Mouse (Mus musculus) neural tube, embryonic 12.5 days (tissue): ENCODE results near the gene Wfikkn1. TPM values are rescaled to one million over a fixed set of nuclear protein-coding genes. Genes with fewer than 3 reads are reported as not detected.

Experiments
- ATAC-seq: fragments of 200-750 bp; cut with Nextera tagmentation; 2 replicates; pipeline ENCODE4 v1.8.0; 2017; ENCODE audit warnings: low read depth, mild to moderate bottlenecking, moderate TSS enrichment, moderate library complexity; ENCODE audit not compliant: low FRiP score
- H3K27ac ChIP-seq: fragments of 300-500 bp; sonication (generic); 2 replicates; pipeline ENCODE4 v1.5.1; 2016
- H3K27me3 ChIP-seq: fragments of 300-500 bp; sonication (generic); replicated peaks from 2 replicates; pipeline ENCODE4 v1.6.1; 2016; ENCODE audit warnings: mild to moderate bottlenecking
- H3K36me3 ChIP-seq: fragments of 300-500 bp; sonication (generic); 2 replicates; pipeline ENCODE4 v1.6.1; 2016; ENCODE audit warnings: mild to moderate bottlenecking
- H3K4me1 ChIP-seq: fragments of 300-500 bp; sonication (generic); 2 replicates; pipeline ENCODE4 v1.6.1; 2016
- H3K4me2 ChIP-seq: fragments of 300-500 bp; sonication (generic); replicated peaks from 2 replicates; pipeline ENCODE4 v1.6.1; 2016; ENCODE audit warnings: mild to moderate bottlenecking
- H3K4me3 ChIP-seq: fragments of 300-500 bp; sonication (generic); 2 replicates; pipeline ENCODE4 v1.5.1; 2016
- H3K9ac ChIP-seq: fragments of 300-500 bp; sonication (generic); 2 replicates; pipeline ENCODE4 v1.6.1; 2016; ENCODE audit warnings: mild to moderate bottlenecking
- H3K9me3 ChIP-seq: fragments of 300-500 bp; sonication (generic); 2 replicates; pipeline ENCODE4 v1.6.1; 2016; ENCODE audit warnings: mild to moderate bottlenecking
- WGBS: fragments of 180-500 bp; shearing (Covaris S2); methylation state at CpG from one replicate; pipeline ENCODE4 v1.1.7; 2016; 5-methylcytosine and 5-hydroxymethylcytosine counted together
- polyA plus RNA-seq: library from polyadenylated mRNA; unstranded; fragments of >200 nt; fragmentation: Nextera tagmentation; extraction: Ambion mirVana; gene quantifications from 2 replicates; pipeline ENCODE4 v1.2.1, GENCODE M21; 2016

Wfikkn1 gene
- polyA plus RNA-seq, 1 experiment from 2014 or later, result 0.86 TPM

DNA sequence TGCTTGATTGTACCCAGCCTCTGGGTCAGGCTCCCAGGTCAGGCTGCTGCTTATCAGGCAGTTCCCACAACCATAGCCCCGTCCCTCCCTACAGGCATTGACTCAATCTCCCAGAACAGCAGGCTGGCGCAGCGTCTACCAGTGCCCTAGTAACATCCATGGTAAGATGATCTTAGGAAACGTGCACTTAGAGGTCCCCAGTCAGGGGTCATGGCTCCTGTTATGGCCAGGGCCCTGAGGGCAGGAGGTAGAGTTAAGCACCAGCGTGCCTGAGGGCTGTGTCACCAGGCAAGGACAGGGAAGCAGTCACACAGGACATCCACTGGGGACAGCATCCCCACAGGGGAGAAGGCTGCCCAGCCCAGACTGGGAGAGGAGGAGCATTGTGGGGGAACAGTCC lies 1.6 kb upstream of the Wfikkn1 start:
- Histone ChIP-seq H3K4me3 (no peak overlapping the region), H3K27me3 (no peaks in the 10 kb centered on the region), H3K27ac (no peak overlapping the region), H3K36me3 (peaks cover 57% of the 10 kb centered on the region), H3K4me2 (no peak overlapping the region), H3K4me1 (peaks cover 23% of the 10 kb centered on the region), H3K9ac (no peak overlapping the region), H3K9me3 (no peaks in the 10 kb centered on the region)
- no peak for ATAC-seq
- WGBS, result 38% methylated on average over 5 of the region's 5 CpGs

DNA sequence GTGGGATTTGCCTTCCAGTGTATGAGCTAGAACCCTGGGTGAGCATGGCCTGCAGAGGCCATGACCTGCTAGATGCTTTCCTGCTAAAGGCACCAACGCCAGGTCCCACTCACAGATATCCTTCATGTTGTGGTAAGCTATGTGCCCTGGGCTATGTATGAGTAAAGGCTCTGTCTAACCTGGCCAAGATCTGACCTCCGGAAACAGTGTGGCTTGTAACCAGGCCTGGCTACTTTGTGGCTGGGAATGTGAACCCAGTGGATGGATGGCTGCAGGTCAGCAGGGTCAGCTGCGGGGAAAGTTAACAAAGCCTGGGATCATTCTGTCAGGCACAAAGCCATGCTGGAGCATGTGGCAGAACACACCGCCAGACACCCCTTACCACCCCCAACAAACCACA lies 1.0 kb upstream of the Wfikkn1 start:
- Histone ChIP-seq H3K4me2 (no peak overlapping the region), H3K4me1 (peaks cover 28% of the 10 kb centered on the region), H3K9me3 (no peaks in the 10 kb centered on the region), H3K9ac (no peak overlapping the region), H3K4me3 (no peak overlapping the region), H3K27me3 (no peaks in the 10 kb centered on the region), H3K36me3 (peaks cover 55% of the 10 kb centered on the region), H3K27ac (no peak overlapping the region)
- WGBS, result 10% methylated on average over 4 of the region's 4 CpGs
- ATAC-seq, result no peak

DNA sequence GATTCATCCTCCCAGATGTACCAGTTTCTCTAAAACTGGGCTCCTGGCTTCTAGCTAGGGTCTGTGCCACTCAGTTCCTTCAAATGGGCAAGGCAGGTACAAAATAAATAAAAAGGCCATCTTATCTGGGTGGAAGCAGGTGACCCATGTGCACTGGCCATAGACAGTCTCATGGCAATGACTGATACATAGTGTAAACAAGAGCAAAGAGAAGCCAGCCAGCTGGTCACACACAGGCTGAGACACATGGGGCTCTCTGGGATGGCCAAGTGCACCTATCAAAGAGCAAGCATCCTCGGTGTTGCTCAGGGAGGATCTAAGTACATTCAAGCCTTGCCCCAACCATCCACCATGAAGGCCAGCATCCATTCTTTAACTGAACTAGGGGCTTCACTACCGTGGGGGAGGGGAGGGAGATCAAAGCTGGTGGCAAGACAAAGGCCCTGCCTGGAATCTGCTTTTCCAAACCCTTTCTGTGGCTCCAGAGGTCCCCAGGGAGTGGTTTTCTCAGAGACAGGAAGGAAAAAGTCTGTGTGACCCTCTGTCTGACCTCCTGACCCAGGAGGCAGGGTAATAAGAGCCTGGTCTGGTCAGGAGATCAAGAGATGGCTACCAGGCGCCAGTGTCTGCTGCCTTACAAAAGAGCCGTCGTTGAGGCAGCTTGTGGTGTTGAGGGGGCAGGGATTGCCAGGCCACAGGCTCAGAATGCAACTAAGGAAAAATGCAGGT lies 419 bp upstream of the Wfikkn1 start:
- no peak overlapping the region for H3K4me3 ChIP-seq
- no peak overlapping the region for H3K27ac ChIP-seq
- H3K36me3 ChIP-seq, result peaks cover 55% of the 10 kb centered on the region
- H3K9ac ChIP-seq, result no peak overlapping the region
- no peak for ATAC-seq
- H3K9me3 ChIP-seq, result no peaks in the 10 kb centered on the region
- H3K4me2 ChIP-seq, result no peak overlapping the region
- H3K4me1 ChIP-seq, result peaks cover 35% of the 10 kb centered on the region
- WGBS, result 4% methylated on average over 5 of the region's 5 CpGs
- H3K27me3 ChIP-seq, result no peaks in the 10 kb centered on the region

DNA sequence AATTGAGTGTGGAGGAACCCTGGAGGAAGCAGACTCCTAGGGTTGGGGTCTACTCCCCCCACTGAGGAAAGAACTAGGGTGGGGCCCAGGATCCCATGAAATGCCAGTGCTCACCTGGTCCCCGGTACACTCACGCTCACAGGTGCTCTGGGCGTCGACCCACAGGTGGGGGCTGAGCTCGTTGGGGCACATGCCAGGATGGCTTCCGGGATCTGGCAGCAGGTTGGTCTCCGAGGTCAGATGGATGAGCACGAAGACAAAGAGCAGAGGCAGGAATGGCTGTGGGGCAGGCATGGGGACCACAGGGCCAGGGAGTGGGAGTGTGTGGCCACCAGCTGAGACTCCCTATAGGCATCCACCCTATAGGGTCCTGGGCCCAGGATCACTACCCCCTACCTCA lies 908 bp downstream of the Wfikkn1 start:
- Histone ChIP-seq H3K9me3 (no peaks in the 10 kb centered on the region), H3K4me3 (no peak overlapping the region), H3K27me3 (no peaks in the 10 kb centered on the region), H3K9ac (no peak overlapping the region), H3K36me3 (peaks cover 54% of the 10 kb centered on the region), H3K27ac (no peak overlapping the region), H3K4me2 (no peak overlapping the region), H3K4me1 (peaks cover 36% of the 10 kb centered on the region)
- 58% methylated on average over 8 of the region's 8 CpGs for WGBS
- no peak for ATAC-seq

DNA sequence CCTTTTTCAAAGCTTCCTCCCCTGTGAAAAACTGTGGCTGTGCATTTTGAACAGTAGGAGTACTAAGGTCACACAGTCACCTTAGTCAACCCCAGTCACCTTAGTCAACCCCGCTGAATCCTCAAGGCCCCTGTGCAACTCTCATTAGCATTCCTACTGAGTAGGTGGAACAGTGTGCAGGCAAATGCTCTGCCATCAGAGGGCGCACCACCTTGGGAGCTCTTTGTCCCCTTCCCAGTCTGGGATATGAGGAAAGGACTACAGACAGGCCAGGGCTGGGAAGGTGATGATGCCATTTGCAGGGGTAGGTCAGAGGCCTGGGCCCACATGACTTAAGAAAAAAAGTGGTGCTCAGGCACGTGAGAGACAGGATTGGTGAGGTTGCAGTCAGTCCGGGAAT lies 1.4 kb downstream of the Wfikkn1 start:
- WGBS, result 30% methylated on average over 4 of the region's 4 CpGs
- Histone ChIP-seq H3K36me3 (peaks cover 49% of the 10 kb centered on the region), H3K27me3 (no peaks in the 10 kb centered on the region), H3K9ac (no peak overlapping the region), H3K4me1 (peaks cover 36% of the 10 kb centered on the region), H3K9me3 (no peaks in the 10 kb centered on the region), H3K4me3 (no peak overlapping the region), H3K4me2 (no peak overlapping the region), H3K27ac (no peak overlapping the region)
- ATAC-seq, result no peak

DNA sequence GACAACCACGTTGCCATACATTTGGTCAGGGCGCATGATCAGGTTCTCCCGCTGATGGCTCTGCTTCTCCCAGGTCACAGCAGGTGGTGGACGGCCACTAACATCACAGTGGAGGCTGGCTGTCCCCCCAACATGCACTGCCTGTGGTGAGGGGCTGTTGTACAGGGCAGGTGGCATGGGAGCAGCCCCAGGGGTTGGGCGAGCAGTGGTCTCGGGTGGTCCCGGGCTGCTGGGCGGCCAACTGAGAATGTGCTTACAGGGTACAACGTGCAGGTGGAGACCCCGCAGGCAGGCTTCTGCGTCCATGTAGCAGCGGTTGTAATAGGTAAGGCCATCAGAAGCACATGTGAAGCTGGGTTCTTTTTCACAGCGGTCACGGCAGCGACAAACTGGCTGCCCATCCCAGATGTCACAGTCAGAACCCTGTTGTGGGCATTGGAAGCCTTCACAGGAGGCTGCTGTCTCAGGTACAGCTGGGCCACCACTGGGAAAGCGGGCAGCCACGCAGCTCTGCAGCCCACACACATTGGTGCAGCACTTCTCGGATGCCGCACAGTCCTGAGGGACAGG lies 2.0 kb downstream of the Wfikkn1 start:
- Histone ChIP-seq H3K4me3 (no peak overlapping the region), H3K4me1 (peaks cover 36% of the 10 kb centered on the region), H3K27ac (no peak overlapping the region), H3K36me3 (peaks cover 43% of the 10 kb centered on the region), H3K4me2 (no peak overlapping the region), H3K9me3 (no peaks in the 10 kb centered on the region), H3K9ac (no peak overlapping the region), H3K27me3 (no peaks in the 10 kb centered on the region)
- WGBS, result 86% methylated on average over 19 of the region's 19 CpGs
- no peak for ATAC-seq

DNA sequence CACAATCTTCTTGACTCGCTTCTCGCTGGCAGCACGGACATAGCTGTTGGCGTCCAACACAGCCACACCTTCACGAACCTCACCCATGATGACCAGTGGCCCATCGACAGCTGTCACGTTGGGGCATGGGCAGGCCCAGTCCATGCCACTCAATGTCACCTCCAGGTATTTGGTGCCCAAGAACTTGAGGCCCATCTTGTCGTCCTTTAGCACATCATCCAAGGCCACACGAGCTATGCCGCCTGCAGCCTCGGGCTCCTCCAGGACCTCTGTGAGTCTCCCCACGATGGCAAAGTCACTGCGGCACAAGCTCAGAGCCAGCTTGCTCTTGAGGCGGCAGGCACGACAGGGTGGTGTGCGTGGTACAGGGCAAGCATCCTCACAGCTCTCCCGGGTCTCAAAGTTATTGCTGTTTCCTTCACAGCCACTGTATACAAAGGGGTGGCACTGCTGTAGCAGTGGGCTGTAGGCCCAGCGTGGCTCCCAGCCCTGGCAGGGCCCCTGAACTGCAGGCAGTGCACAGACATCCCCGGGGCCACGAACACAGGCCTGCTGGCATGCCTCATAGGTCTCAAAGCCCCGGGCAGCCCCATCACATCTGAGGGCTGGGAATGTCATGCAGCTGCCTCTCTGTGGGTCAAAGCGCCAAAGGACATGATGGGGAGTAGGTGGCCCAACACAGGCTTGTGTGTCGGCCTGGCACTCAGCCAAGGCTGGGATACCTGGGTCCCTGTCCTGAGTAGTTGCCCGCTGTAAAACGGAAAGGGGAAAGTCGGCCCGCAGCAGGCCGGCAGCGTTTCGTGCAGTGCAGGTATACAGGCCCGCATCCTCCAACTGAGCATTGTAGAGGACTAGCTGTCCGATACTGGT lies 2.7 kb downstream of the Wfikkn1 start:
- Histone ChIP-seq H3K4me2 (no peak overlapping the region), H3K36me3 (peaks cover 36% of the 10 kb centered on the region), H3K9ac (no peak overlapping the region), H3K27ac (no peak overlapping the region), H3K4me3 (no peak overlapping the region), H3K27me3 (no peaks in the 10 kb centered on the region), H3K4me1 (peaks cover 36% of the 10 kb centered on the region), H3K9me3 (no peaks in the 10 kb centered on the region)
- WGBS, result 92% methylated on average over 32 of the region's 32 CpGs
- no peak for ATAC-seq

DNA sequence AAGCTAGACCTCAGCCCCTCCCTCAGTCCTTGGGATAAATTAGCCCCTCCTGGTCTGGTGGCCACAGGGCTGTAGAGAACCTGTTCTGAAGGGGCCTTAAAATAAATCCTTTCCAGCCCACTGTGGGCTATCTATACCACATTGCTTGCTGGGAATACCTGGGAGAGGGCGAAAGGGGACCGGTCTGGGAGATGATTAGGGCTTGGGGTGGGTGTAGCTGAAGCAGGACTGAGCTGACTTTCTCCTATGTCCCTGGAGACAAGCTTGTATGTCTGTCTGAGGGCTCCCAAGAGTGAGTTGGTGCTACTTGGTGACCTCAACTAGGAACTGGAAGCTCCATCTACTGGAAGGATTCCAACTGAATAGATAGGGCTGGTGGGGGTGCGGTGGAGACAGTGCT lies 3.6 kb downstream of the Wfikkn1 start:
- Histone ChIP-seq H3K4me2 (peak overlapping the region; percentile 96; the same call in 1 of the 2 replicates), H3K27me3 (no peaks in the 10 kb centered on the region), H3K36me3 (peaks cover 27% of the 10 kb centered on the region), H3K9ac (no peak overlapping the region), H3K4me1 (peaks cover 36% of the 10 kb centered on the region), H3K4me3 (no peak overlapping the region), H3K27ac (no peak overlapping the region), H3K9me3 (no peaks in the 10 kb centered on the region)
- no peak for ATAC-seq
- 96% methylated on average over 3 of the region's 3 CpGs for WGBS

DNA sequence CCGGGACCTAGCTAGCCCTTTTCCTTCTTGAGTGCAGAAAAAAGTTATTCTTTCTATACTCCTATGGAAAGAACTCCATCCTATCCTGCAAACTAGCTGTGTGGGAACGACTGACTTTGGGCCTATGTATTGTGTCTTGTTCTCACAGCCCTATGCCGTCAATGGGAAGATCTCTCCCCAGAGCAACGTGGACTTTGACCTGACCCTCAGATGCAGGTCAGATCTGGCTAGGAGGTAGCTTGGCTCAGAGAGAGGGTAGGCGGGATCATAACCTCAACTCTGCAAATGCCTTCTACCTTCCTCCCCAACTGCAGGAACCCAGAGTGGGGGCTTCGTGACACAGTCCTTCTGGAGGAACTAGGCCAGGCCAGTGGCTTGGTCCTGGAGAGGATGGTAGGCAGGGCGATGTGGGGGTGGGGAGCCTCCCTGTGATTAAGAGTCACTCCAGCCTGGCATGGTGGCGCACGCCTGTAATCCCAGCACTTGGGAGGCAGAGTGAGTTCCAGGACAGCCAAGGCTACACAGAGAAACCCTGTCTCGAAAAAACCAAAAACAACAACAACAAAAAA lies 4.2 kb downstream of the Wfikkn1 start:
- no peak for ATAC-seq
- Histone ChIP-seq H3K27ac (no peak overlapping the region), H3K4me2 (peak overlapping the region; percentile 96), H3K4me3 (peak overlapping the region; percentile 78), H3K4me1 (peaks cover 32% of the 10 kb centered on the region), H3K9me3 (no peaks in the 10 kb centered on the region), H3K27me3 (no peaks in the 10 kb centered on the region), H3K9ac (peak overlapping the region; percentile 81), H3K36me3 (peaks cover 23% of the 10 kb centered on the region)
- WGBS, result 55% methylated on average over 10 of the region's 10 CpGs

DNA sequence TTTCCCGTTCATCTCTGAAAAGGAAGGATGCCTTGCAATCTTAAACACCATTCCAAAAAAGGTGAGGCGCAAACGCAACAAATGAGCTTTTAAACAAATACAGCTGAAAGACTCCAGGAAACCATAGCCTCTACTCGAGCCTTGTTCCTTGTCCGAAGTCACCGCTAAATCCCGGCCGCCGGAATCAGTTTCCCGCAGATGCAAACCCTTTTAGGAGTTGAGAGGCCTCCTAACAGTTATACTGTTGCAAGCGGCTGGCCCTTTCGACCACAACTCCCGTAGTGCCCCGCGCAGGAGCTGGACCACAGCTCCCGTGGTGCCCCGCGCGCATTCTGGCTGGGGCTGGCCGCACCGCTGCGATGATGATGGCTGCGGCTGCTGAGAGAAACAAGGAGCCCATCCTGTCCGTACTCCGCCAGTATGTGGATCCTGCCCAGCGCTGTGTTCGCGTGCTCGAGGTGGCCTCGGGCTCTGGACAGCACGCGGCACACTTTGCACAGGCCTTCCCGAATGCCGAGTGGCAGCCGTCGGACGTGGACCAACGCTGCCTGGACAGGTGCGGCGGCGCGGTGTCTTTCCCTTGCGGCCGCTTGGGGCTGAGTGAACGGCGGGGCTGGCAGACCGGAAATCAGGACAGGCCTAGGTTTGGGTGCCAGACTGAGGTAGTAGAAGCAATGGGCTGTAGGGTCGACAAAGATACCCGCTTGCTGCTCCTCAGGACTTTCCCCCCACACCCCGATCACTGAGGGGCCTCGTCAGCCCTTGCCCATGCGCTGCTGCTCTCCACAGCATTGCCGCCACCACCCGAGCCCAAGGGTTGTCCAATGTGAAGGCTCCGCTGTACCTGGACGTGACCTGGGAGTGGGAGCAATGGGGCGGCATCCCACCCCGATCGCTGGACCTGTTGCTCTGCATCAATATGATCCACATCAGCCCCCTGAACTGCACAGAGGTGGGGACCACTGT lies 5.2 kb downstream of the Wfikkn1 start:
- H3K4me3 ChIP-seq, result peak overlapping the region; percentile 78
- peaks cover 24% of the 10 kb centered on the region for H3K4me1 ChIP-seq
- 2% methylated on average over 59 of the region's 59 CpGs for WGBS
- H3K36me3 ChIP-seq, result peaks cover 23% of the 10 kb centered on the region
- H3K27me3 ChIP-seq, result no peaks in the 10 kb centered on the region
- H3K4me2 ChIP-seq, result peak overlapping the region; percentile 96
- peak; percentile 89 for ATAC-seq
- peak overlapping the region; percentile 81 for H3K9ac ChIP-seq
- H3K9me3 ChIP-seq, result no peaks in the 10 kb centered on the region
- peak overlapping the region; percentile 85 for H3K27ac ChIP-seq

DNA sequence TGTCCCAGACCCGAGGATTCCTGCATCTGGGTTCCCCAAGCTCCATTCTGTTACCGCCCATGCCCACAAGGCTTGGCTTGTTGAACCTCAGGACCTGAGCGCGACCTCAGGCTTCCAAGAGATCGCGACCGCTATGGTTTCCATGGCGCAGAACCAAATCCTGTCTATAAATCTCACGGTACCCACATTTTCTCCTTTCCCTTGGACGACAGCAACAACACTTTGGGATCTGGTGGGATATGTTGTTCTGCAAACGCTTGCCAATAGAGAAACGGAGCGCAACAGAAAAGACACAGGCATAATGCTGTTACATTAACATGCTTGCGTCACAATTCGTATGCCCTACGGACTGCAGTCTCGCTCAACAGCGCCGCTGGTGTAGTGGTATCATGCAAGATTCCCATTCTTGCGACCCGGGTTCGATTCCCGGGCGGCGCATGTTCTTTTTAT lies 5.9 kb downstream of the Wfikkn1 start, which contains the start of gene Mettl26:
Gene Mettl26, plus strand, starts transcription at position 354 of the 450 bp plus-strand sequence.
- H3K27me3 ChIP-seq, result no peaks in the 10 kb centered on the region
- no peaks in the 10 kb centered on the region for H3K9me3 ChIP-seq
- under 1% methylated on average over 25 of the region's 25 CpGs for WGBS
- peak within 1 kb of the TSS; percentile 96 for H3K4me2 ChIP-seq
- H3K27ac ChIP-seq, result peak within 1 kb of the TSS; percentile 85
- peak; percentile 58 for ATAC-seq
- peaks cover 16% of the 10 kb centered on the region for H3K4me1 ChIP-seq
- H3K36me3 ChIP-seq, result peaks cover 22% of the 10 kb centered on the region
- peak within 1 kb of the TSS; percentile 78 for H3K4me3 ChIP-seq
- peak within 1 kb of the TSS; percentile 81 for H3K9ac ChIP-seq
